Mouse (Mus musculus) kidney, adult 2 months (tissue): ENCODE data around the gene Prm2. TPM values are rescaled to one million over a fixed set of nuclear protein-coding genes. Genes with fewer than 3 reads are reported as not detected.
A peak's percentile ranks its signal among the peaks of the same experiment; 100 is the strongest.

Experiments
- DNase-seq: peaks from one replicate; pipeline ENCODE4 v3.0.0; 2021
- H3K27ac ChIP-seq: fragments of 200-500 bp; 2 replicates; pipeline ENCODE4 v1.5.1; 2012; ENCODE audit warnings: low read depth, low read length, control low read depth, inconsistent platforms; ENCODE audit not compliant: insufficient read depth
- H3K27me3 ChIP-seq: fragments of 200-500 bp; replicated peaks from 2 replicates; pipeline ENCODE4 v1.6.1; 2012; ENCODE audit warnings: mild to moderate bottlenecking, moderate library complexity, low read length, inconsistent platforms; ENCODE audit not compliant: control insufficient read depth, insufficient read depth
- H3K36me3 ChIP-seq: fragments of 200-500 bp; 2 replicates; pipeline ENCODE4 v1.6.1; 2012; ENCODE audit warnings: mild to moderate bottlenecking, moderate library complexity, low read length, inconsistent platforms; ENCODE audit not compliant: control insufficient read depth, insufficient read depth
- H3K4me1 ChIP-seq: fragments of 200-500 bp; 2 replicates; pipeline ENCODE4 v1.6.1; 2011; ENCODE audit warnings: low read length; ENCODE audit not compliant: control insufficient read depth, insufficient read depth
- H3K4me3 ChIP-seq: fragments of 200-500 bp; 2 replicates; pipeline ENCODE4 v1.5.1; 2011; ENCODE audit warnings: mild to moderate bottlenecking, low read depth, low read length, control low read depth; ENCODE audit not compliant: insufficient read depth
- CTCF ChIP-seq: fragments of 200-500 bp; conservative IDR thresholded peaks from 2 replicates; pipeline ENCODE4 v1.5.1; 2011; ENCODE audit warnings: low read depth, mild to moderate bottlenecking, control low read depth, low read length, moderate library complexity, mixed read lengths; ENCODE audit not compliant: insufficient read depth, insufficient read length
- POLR2A ChIP-seq: fragments of 200-500 bp; IDR thresholded peaks from one replicate; pipeline ENCODE4 v1.6.1; 2011; ENCODE audit warnings: low read depth, low read length, control low read depth
- WGBS: fragments of 180-500 bp; shearing (Covaris S2); methylation state at CpG from one replicate; pipeline ENCODE4 v1.1.7; 2018; 5-methylcytosine and 5-hydroxymethylcytosine counted together
- polyA plus RNA-seq: library from polyadenylated mRNA; depleted of rRNA; stranded (reverse); fragments of >200 nt; gene quantifications from 2 replicates; pipeline ENCODE4 v1.2.3, GENCODE M21; 2012; rRNA removed

Prm2 gene
- 1.8 and 5.4 TPM in 2 replicates for polyA plus RNA-seq

DNA sequence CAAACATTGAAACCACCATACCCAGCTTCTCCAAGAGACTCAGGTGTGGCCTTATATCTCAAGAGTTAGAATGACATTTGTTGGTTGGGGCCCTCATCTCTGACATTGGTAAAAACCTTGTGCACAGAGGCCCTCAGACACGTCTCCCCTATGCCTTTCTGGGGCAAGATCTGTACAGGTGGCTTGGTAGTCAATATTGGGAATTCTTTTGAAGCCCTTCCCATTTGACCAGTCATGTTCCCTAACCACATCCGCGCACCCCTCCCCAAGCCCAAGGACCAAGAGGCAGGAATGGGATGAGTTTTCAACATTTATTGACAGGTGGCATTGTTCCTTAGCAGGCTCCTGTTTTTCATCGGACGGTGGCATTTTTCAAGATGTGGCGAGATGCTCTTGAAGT, at the start of gene Prm2:
Gene Prm2, minus strand, starts transcription at position 101 of the 400 bp plus-strand sequence.
- WGBS = 87% methylated on average over 6 of the region's 6 CpGs
- no peak for DNase-seq
- H3K27me3 ChIP-seq = no peaks in the 10 kb centered on the region
- TF ChIP-seq POLR2A (no peak), CTCF (no peak)
- no peaks in the 10 kb centered on the region for H3K36me3 ChIP-seq
- H3K27ac ChIP-seq = no peak within 1 kb of the TSS
- no peaks in the 10 kb centered on the region for H3K4me1 ChIP-seq
- H3K4me3 ChIP-seq = no peak within 1 kb of the TSS

DNA sequence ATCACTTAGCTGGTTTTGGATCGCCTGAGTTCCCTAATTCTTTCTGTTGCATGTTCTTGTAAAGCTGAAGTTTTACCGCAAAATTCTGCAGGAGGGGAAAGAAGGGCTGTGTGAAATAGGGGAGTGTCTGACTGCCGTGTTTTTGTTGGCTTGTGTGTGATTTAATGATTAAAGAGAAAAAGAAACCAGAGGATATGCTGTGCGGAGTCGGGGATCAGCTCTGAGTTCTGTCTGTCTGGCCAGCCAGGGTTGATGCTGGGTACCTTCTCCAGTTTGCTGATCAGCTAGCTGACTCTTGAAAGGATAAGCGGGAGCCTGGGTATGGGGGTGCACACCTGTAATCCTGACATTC, 48.4 kb upstream of the Prm2 start:
- Histone ChIP-seq H3K36me3 (no peaks in the 10 kb centered on the region), H3K27me3 (no peaks in the 10 kb centered on the region), H3K4me1 (peaks cover 5% of the 10 kb centered on the region; the same call in 1 of the 2 replicates), H3K27ac (no peak overlapping the region), H3K4me3 (no peak overlapping the region)
- TF ChIP-seq CTCF = no peak
- no peak for TF ChIP-seq POLR2A
- peak; percentile 43 for DNase-seq
- WGBS = 31% methylated on average over 6 of the region's 6 CpGs

DNA sequence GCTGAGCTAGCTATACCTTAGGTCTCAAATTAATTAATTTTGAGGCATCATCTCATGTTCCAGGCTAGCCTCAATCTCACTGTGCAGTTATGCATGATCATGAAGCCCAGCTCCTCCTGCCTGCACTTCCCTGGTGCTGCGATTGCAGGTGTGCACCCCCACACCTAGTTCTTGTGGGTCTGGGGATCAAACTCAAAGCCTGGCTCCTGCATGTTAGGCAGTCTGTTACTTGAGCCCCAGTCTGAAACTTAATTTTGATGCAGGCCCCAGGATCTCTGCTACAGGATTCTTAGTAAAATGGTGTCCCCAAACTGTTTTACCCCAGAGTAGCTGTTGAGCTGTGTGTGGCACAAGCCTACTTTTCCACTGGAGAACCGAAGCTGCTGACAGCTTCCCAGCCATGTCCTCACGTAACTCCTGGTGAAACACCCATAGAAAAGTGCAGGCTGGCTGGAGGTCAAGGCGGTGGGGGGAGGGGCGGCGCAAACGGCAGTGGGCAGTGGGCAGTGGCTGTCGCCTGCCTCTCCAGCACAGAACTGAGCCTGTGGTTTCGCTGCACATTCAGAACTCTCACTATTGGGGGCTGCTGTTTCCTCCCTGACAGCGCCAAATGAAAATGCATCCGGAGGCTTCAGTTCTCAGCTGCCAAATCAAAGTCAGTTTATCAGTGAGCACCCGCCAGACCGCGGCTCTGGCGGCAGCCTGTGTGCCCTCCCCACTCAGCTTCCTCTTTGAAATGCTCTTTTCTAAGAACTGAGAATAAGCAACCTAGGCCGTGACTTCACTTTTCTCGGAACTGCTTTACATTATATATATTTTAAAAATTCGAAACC, 47.8 kb upstream of the Prm2 start:
- no peaks in the 10 kb centered on the region for H3K36me3 ChIP-seq
- WGBS = 14% methylated on average over 18 of the region's 18 CpGs
- TF ChIP-seq CTCF (no peak), POLR2A (no peak)
- DNase-seq = peak; percentile 55
- H3K27me3 ChIP-seq = no peaks in the 10 kb centered on the region
- H3K4me1 ChIP-seq = peaks cover 5% of the 10 kb centered on the region; the same call in 1 of the 2 replicates
- no peak overlapping the region for H3K27ac ChIP-seq
- H3K4me3 ChIP-seq = peak overlapping the region; percentile 27

DNA sequence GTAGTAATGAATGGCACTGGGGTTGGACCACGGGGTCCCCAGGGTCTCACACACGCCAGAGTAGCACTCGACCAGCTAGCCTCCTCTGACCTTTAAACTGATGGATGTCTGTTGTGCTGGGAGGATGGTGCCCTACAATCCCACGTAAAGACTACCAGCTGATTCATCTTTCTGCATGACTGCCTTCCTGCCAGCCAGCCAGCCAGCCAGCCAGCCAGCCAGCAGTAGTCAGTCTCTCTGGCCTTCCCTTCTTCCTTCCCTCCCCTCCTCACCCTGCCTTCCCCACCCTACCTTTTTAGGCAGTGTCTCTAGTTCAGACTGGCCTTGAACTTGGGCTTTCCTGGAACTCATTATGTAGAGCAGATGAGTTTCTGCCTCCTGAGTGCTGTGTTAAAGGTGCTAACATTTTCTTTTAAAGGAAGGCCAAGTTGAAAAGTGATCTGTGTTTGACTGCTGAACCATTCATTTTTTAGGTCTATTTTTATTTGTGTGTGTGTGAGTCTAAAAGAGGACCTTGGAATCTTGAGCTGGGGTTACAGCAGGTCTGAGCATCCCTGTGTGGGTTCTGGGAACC, 46.4 kb upstream of the Prm2 start:
- Histone ChIP-seq H3K27ac (no peak overlapping the region), H3K36me3 (no peaks in the 10 kb centered on the region), H3K27me3 (no peaks in the 10 kb centered on the region), H3K4me1 (peaks cover 9% of the 10 kb centered on the region), H3K4me3 (no peak overlapping the region)
- WGBS = 38% methylated on average over 4 of the region's 4 CpGs
- TF ChIP-seq CTCF (no peak), POLR2A (no peak)
- DNase-seq = peak; percentile 75

DNA sequence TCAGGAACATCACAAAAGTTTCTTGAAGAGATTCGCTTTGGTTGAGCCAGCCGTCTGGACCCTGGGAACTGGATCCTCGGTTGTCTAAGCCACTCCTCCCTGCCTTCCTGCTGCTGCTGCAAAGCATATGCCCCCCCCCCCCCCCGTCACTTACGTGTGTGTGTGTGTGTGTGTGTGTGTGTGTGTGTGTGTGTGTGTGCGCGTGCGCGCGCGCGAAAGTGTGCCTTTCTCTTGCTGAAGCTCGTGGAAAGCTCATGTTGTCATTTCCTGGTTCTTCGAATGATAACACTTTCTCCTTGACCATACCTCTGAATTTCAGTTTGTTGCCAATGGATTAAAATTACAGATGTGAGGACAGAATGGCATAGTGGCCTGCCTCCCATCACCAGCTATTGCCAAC, 44.1 kb upstream of the Prm2 start:
- Histone ChIP-seq H3K27me3 (no peaks in the 10 kb centered on the region), H3K4me1 (peaks cover 9% of the 10 kb centered on the region), H3K27ac (no peak overlapping the region), H3K36me3 (no peaks in the 10 kb centered on the region), H3K4me3 (no peak overlapping the region)
- DNase-seq = no peak
- WGBS = 90% methylated on average over 13 of the region's 14 CpGs
- TF ChIP-seq CTCF = no peak
- no peak for TF ChIP-seq POLR2A

DNA sequence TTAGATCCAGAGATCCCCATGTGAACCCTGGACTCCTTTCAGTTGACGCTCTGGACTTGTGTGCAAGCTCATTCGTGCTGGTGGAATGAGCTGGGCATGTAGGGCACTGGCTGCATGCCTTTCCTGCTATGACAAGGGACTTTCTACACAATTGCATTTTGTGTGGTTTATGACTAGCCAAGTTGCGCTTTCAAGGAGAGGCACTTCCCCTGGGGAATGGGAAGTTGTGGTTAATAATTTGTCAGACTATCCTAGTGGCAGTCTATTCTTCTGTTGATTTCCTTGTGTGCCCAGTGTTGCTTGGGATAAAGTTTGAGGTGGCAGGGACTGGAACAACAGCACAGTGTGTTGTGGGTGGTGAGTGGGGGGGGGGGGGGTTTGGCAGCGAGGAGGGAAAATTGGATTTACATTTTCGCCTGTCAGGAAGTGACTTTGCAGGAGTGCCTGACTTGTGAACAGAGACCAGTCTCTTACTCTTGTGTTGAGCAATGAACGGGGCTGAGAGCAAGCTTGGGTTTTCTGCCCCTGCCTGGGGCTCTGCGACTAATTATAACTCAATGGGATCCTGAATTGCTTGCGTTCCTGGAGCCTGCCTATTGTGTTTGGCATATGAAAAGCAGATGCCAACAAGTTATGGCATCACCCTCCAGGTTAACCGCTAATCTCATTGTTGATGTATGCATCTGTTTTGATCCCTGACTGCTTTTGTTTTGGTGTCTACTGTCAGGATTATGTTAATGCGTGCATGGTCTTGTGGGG, 42.7 kb upstream of the Prm2 start:
- Histone ChIP-seq H3K27ac (no peak overlapping the region), H3K36me3 (no peaks in the 10 kb centered on the region), H3K4me3 (no peak overlapping the region), H3K27me3 (no peaks in the 10 kb centered on the region), H3K4me1 (peaks cover 8% of the 10 kb centered on the region)
- 25% methylated on average over 10 of the region's 10 CpGs for WGBS
- TF ChIP-seq POLR2A (no peak), CTCF (no peak)
- peak; percentile 66 for DNase-seq

DNA sequence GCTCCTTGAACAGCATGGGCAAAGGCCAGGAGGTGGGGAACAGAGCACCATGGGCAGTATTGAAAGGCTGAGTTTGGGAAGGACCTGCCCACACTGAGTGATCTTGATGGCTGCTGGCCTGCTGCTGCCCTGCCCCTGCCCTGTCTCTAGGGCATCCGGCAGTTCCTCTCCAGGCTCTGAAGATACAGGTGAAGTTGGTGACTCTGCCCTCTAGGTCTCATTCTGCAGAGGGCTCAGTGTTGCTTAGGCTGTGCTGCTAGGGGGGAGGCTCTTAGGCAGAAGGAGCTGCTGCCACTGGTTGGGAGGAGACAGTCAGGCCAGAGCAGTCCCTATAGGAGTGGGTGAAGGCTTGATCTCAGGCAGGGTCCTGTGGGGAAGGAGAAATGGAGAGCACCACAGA, 42.0 kb upstream of the Prm2 start:
- Histone ChIP-seq H3K4me3 (no peak overlapping the region), H3K27me3 (no peaks in the 10 kb centered on the region), H3K36me3 (no peaks in the 10 kb centered on the region), H3K4me1 (peaks cover 4% of the 10 kb centered on the region), H3K27ac (no peak overlapping the region)
- no peak for TF ChIP-seq CTCF
- TF ChIP-seq POLR2A = no peak
- 69% methylated on average over 1 of the region's 1 CpGs for WGBS
- no peak for DNase-seq
